Mouse (Mus musculus) liver, adult 2 months (tissue): Measurements from ENCODE around the gene Scgb1a1. TPM values are rescaled to one million over a fixed set of nuclear protein-coding genes. Genes with fewer than 3 reads are reported as not detected.
"Not testable (repeated sequence)": the region's sequence is repeated elsewhere in the genome, so short reads cannot be mapped to it uniquely, and the experiment has no call there.

Experiments used
- DNase-seq: peaks from one replicate; pipeline ENCODE4 v3.0.0-alpha.2; 2011; ENCODE audit warnings: low read depth, low spot score; ENCODE audit errors: extremely low read depth
- H3K27ac ChIP-seq: fragments of 200-500 bp; replicated peaks from 2 replicates; pipeline ENCODE4 v1.5.1; 2012; ENCODE audit warnings: low read depth, mild to moderate bottlenecking, control low read depth, inconsistent platforms, low read length; ENCODE audit not compliant: insufficient read depth
- H3K27me3 ChIP-seq: fragments of 200-500 bp; 2 replicates; pipeline ENCODE4 v1.6.1; 2012; ENCODE audit warnings: mild to moderate bottlenecking, moderate library complexity, low read length, inconsistent platforms; ENCODE audit not compliant: control insufficient read depth, insufficient read depth
- H3K36me3 ChIP-seq: fragments of 200-500 bp; 2 replicates; pipeline ENCODE4 v1.6.1; 2012; ENCODE audit warnings: low read length, inconsistent platforms; ENCODE audit not compliant: control insufficient read depth, insufficient read depth
- H3K4me1 ChIP-seq: fragments of 200-500 bp; 2 replicates; pipeline ENCODE4 v1.6.1; 2011; ENCODE audit warnings: low read length; ENCODE audit not compliant: control insufficient read depth, insufficient read depth
- H3K4me3 ChIP-seq: fragments of 200-500 bp; 2 replicates; pipeline ENCODE4 v1.5.1; 2011; ENCODE audit warnings: low read depth, mild to moderate bottlenecking, control low read depth, low read length, moderate library complexity; ENCODE audit not compliant: insufficient read depth
- H3K79me2 ChIP-seq: fragments of 200-500 bp; 2 replicates; pipeline ENCODE4 v1.6.1; 2012; ENCODE audit warnings: inconsistent platforms, mild to moderate bottlenecking, low read length, moderate library complexity; ENCODE audit not compliant: control insufficient read depth, insufficient read depth
- H3K9ac ChIP-seq: fragments of 200-500 bp; 2 replicates; pipeline ENCODE4 v1.6.1; 2012; ENCODE audit warnings: low read depth, mild to moderate bottlenecking, control low read depth, inconsistent platforms, low read length
- CTCF ChIP-seq: fragments of 200-500 bp; IDR thresholded peaks from 2 replicates; pipeline ENCODE4 v1.5.1; 2011; ENCODE audit warnings: low read depth, low read length, control low read depth
- POLR2A ChIP-seq: fragments of 200-500 bp; IDR thresholded peaks from 2 replicates; pipeline ENCODE4 v1.6.1; 2011; ENCODE audit warnings: low read length, control low read depth; ENCODE audit not compliant: insufficient read depth; ENCODE audit errors: extremely low read depth
- WGBS: fragments of 180-500 bp; shearing (Covaris S2); methylation state at CpG from one replicate; pipeline ENCODE4 v1.1.7; 2018; 5-methylcytosine and 5-hydroxymethylcytosine counted together
- polyA plus RNA-seq: library from polyadenylated mRNA; depleted of rRNA; stranded (reverse); fragments of >200 nt; gene quantifications from 2 replicates; pipeline ENCODE4 v1.2.3, GENCODE M21; 2012
- total RNA-seq: library from RNA; depleted of rRNA; stranded (reverse); fragments of >200 nt; gene quantifications from 2 replicates; pipeline ENCODE4 v1.2.3, GENCODE M21; 2014

Scgb1a1 gene
- total and polyA plus RNA-seq, 2 experiments, result 1.4 TPM; not detected in 1

GRCm38 (mm10) chr19:9055153-9055552 lies 32.6 kb downstream of the Scgb1a1 start:
- Histone ChIP-seq H3K27me3 (no peaks in the 10 kb centered on the region), H3K9ac (no peak overlapping the region), H3K36me3 (no peaks in the 10 kb centered on the region), H3K79me2 (no peaks in the 10 kb centered on the region), H3K4me3 (no peak overlapping the region), H3K4me1 (no peaks in the 10 kb centered on the region), H3K27ac (no peak overlapping the region)
- WGBS, result 85% methylated on average over 2 of the region's 2 CpGs
- no peak for DNase-seq
- no peak for TF ChIP-seq CTCF
- no peak for TF ChIP-seq POLR2A

- 80% methylated on average over 6 of the region's 6 CpGs for WGBS
- H3K27me3 ChIP-seq, result no peaks in the 10 kb centered on the region
- no peak overlapping the region for H3K4me3 ChIP-seq
- peaks cover under 1% of the 10 kb centered on the region; the same call in 1 of the 2 replicates for H3K4me1 ChIP-seq
- no peak for DNase-seq
- no peak for TF ChIP-seq CTCF
- TF ChIP-seq POLR2A, result no peak
- no peak overlapping the region for H3K9ac ChIP-seq
- no peak overlapping the region for H3K27ac ChIP-seq
- H3K36me3 ChIP-seq, result no peaks in the 10 kb centered on the region
- no peaks in the 10 kb centered on the region; the same call in 1 of the 2 replicates for H3K79me2 ChIP-seq
These were observed 34.8 kb downstream of the Scgb1a1 start for GRCm38 (mm10) chr19:9052803-9053431.

- not testable (repeated sequence) for H3K79me2 ChIP-seq, H3K4me3 ChIP-seq, H3K27ac ChIP-seq, H3K4me1 ChIP-seq, H3K36me3 ChIP-seq, H3K27me3 ChIP-seq, H3K9ac ChIP-seq, DNase-seq
- WGBS, result 93% methylated on average over 4 of the region's 4 CpGs
These were observed 35.8 kb downstream of the Scgb1a1 start for GRCm38 (mm10) chr19:9051985-9052384.

GRCm38 (mm10) chr19:9050294-9051229 lies 37.2 kb downstream of the Scgb1a1 start:
- Histone ChIP-seq H3K79me2 (no peaks in the 10 kb centered on the region; the same call in 1 of the 2 replicates), H3K27me3 (no peaks in the 10 kb centered on the region), H3K4me1 (peaks cover 10% of the 10 kb centered on the region), H3K4me3 (no peak overlapping the region), H3K27ac (no peak overlapping the region), H3K9ac (no peak overlapping the region), H3K36me3 (no peaks in the 10 kb centered on the region)
- WGBS, result 82% methylated on average over 9 of the region's 9 CpGs
- no peak for DNase-seq
- TF ChIP-seq POLR2A (no peak), CTCF (no peak)

GRCm38 (mm10) chr19:9048981-9049687 lies 38.6 kb downstream of the Scgb1a1 start:
- H3K4me1 ChIP-seq, result peaks cover 10% of the 10 kb centered on the region
- H3K79me2 ChIP-seq, result no peaks in the 10 kb centered on the region; the same call in 1 of the 2 replicates
- no peak overlapping the region for H3K4me3 ChIP-seq
- H3K27ac ChIP-seq, result no peak overlapping the region
- DNase-seq, result no peak
- no peak overlapping the region for H3K9ac ChIP-seq
- H3K36me3 ChIP-seq, result no peaks in the 10 kb centered on the region
- TF ChIP-seq POLR2A (no peak), CTCF (no peak)
- no peaks in the 10 kb centered on the region for H3K27me3 ChIP-seq
- 95% methylated on average over 4 of the region's 4 CpGs for WGBS
